Mouse (Mus musculus) limb, embryonic 15.5 days (tissue): ENCODE results near the gene Naa50. TPM values are rescaled to one million over a fixed set of nuclear protein-coding genes. Genes with fewer than 3 reads are reported as not detected.

Experiments
- ATAC-seq: fragments of 200-750 bp; cut with Nextera tagmentation; 2 replicates; pipeline ENCODE4 v1.8.0; 2017; ENCODE audit warnings: low read depth, moderate TSS enrichment; ENCODE audit not compliant: insufficient number of reproducible peaks, low FRiP score, low TSS enrichment
- H3K27ac ChIP-seq: fragments of 300-500 bp; sonication (generic); 2 replicates; pipeline ENCODE4 v1.5.1; 2015; ENCODE audit warnings: moderate library complexity, mild to moderate bottlenecking, inconsistent platforms
- H3K27me3 ChIP-seq: fragments of 300-500 bp; sonication (generic); 2 replicates; pipeline ENCODE4 v1.6.1; 2015; ENCODE audit warnings: inconsistent platforms
- H3K36me3 ChIP-seq: fragments of 300-500 bp; sonication (generic); 2 replicates; pipeline ENCODE4 v1.6.1; 2015; ENCODE audit warnings: inconsistent platforms
- H3K4me1 ChIP-seq: fragments of 300-500 bp; sonication (generic); 2 replicates; pipeline ENCODE4 v1.6.1; 2015; ENCODE audit warnings: inconsistent platforms
- H3K4me2 ChIP-seq: fragments of 300-500 bp; sonication (generic); 2 replicates; pipeline ENCODE4 v1.6.1; 2015; ENCODE audit warnings: mild to moderate bottlenecking, inconsistent platforms
- H3K4me3 ChIP-seq: fragments of 300-500 bp; sonication (generic); 2 replicates; pipeline ENCODE4 v1.5.1; 2015; ENCODE audit warnings: mild to moderate bottlenecking, inconsistent platforms
- H3K9ac ChIP-seq: fragments of 300-500 bp; sonication (generic); 2 replicates; pipeline ENCODE4 v1.6.1; 2015; ENCODE audit warnings: inconsistent platforms
- H3K9me3 ChIP-seq: fragments of 300-500 bp; sonication (generic); 2 replicates; pipeline ENCODE4 v1.6.1; 2016; ENCODE audit warnings: inconsistent platforms
- WGBS: fragments of 180-500 bp; shearing (Covaris S2); methylation state at CpG from one replicate; pipeline ENCODE4 v1.1.7; 2015; 5-methylcytosine and 5-hydroxymethylcytosine counted together
- polyA plus RNA-seq: library from polyadenylated mRNA; unstranded; fragments of >200 nt; fragmentation: Nextera tagmentation; extraction: Ambion mirVana; gene quantifications from 2 replicates; pipeline ENCODE4 v1.2.1, GENCODE M21; 2015

Gene Naa50
- polyA plus RNA-seq, 1 experiment from 2014 or later: 115 TPM

DNA sequence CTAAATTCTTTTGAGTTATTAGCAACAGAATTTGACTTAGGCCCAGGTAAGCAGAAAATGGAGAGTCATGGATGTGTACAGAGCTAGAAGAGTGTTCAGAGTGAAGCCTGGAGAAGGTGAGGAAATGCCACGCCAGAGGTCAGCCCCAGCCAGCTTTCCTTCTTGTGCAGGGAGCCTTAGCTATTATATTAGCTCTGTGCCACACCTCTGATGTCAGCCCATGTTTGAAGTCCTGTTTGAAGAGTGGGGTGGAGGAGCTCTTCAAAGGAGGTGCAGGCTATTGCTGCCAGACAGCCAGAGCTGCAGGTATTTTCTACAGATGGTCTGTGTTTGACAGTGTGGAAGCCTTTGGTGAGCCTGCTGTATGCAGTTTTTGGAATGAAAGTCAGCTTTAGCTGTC, 38.9 kb downstream of the Naa50 start:
- Histone ChIP-seq H3K9me3 (no peaks in the 10 kb centered on the region), H3K27me3 (no peaks in the 10 kb centered on the region), H3K27ac (no peak overlapping the region), H3K4me3 (no peak overlapping the region), H3K36me3 (peaks cover 8% of the 10 kb centered on the region; the same call in 1 of the 2 replicates), H3K4me2 (no peak overlapping the region), H3K9ac (no peak overlapping the region), H3K4me1 (peaks cover 14% of the 10 kb centered on the region)
- no peak for ATAC-seq
- WGBS: 46% methylated on average over 1 of the region's 1 CpGs

DNA sequence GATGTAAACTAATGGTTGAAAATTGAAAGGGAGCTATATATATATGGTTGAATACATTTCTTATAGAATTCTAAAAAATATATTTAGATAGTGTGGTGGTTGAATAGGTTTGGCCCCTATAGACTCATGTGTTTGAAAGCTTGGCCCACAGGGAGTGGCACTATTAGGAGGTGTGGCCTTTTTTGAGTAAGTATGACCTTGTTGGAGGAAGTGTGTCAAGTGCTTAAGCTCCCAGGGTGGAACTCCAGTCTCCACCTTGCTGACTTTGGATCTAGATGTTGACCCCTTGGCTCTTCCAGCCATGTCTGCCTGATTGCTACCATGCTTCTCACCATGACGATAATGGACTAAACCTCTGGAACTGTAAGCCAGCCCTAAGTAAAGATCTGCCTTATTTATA, 43.0 kb downstream of the Naa50 start:
- H3K9me3 ChIP-seq: no peaks in the 10 kb centered on the region
- H3K36me3 ChIP-seq: peaks cover 8% of the 10 kb centered on the region; the same call in 1 of the 2 replicates
- no peak for ATAC-seq
- H3K4me3 ChIP-seq: no peak overlapping the region
- peaks cover 8% of the 10 kb centered on the region; the same call in 1 of the 2 replicates for H3K4me1 ChIP-seq
- H3K27ac ChIP-seq: no peak overlapping the region
- H3K27me3 ChIP-seq: no peaks in the 10 kb centered on the region
- WGBS: 83% methylated on average over 1 of the region's 1 CpGs
- H3K4me2 ChIP-seq: no peak overlapping the region
- H3K9ac ChIP-seq: no peak overlapping the region

DNA sequence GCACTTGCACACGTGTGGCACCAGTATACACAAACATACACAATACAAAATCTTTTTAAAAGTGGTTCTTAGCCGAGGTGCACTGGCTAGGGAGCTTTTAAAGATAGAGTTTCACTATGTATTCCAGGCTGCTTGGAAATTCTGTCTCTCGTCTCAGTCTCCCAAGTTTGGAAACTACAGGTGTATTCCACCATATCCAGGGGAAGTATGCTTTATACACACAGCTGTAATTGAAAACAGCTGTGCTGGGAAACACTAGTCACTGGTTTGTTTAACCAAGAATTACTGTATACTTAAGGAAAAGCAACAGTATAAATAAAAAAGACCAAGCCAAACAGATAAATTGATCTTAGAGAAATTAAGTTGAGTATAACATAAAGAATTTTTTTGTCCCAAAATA, 45.1 kb downstream of the Naa50 start:
- H3K4me3 ChIP-seq: no peak overlapping the region
- H3K4me1 ChIP-seq: peaks cover 6% of the 10 kb centered on the region; the same call in 1 of the 2 replicates
- H3K27me3 ChIP-seq: no peaks in the 10 kb centered on the region
- H3K9me3 ChIP-seq: no peaks in the 10 kb centered on the region
- H3K36me3 ChIP-seq: peaks cover 9% of the 10 kb centered on the region
- H3K9ac ChIP-seq: no peak overlapping the region
- ATAC-seq: no peak
- H3K4me2 ChIP-seq: no peak overlapping the region
- H3K27ac ChIP-seq: no peak overlapping the region
- 35% methylated on average over 3 of the region's 3 CpGs for WGBS

DNA sequence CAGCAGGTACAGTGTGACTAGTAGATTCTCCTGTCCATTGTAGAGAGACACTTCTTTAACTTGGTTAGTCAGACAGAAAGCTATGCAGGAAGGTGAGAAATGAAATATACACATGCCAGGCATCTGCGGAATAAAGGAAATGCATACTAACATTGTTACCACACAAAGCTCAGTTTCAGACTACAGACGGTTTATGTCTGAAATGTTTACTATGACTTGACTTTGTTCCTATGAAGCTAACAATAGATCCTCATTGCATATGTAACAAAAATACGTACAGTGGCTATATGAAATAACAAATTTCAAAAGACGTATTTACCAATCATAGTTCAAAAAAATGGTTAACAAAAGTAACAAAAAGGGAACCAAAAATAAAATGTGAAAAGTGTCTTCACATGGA, 47.5 kb downstream of the Naa50 start:
- 93% methylated on average over 4 of the region's 4 CpGs for WGBS

DNA sequence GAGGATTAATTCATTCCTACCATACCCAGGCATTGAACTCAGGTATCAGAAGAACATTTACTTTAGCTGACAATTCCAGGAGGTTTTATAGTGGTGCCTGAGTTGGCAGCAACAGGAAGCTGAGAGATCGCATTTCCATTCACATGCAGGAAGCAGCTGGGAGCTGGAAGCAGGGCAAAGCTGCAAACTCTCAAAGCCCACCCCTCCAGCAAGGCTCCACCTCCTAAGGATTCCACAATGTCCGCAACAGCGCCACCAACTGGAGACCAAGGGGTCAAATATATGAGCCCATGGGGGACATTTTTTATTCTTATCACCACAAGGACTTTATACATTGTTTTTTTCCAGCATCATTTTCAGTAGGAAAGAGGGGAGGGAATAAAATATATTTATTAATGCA, 49.1 kb downstream of the Naa50 start:
- Histone ChIP-seq H3K27ac (no peak overlapping the region), H3K9ac (no peak overlapping the region), H3K4me1 (peaks cover 8% of the 10 kb centered on the region), H3K36me3 (peaks cover 3% of the 10 kb centered on the region), H3K4me3 (no peak overlapping the region), H3K4me2 (no peak overlapping the region), H3K9me3 (no peaks in the 10 kb centered on the region), H3K27me3 (no peaks in the 10 kb centered on the region)
- whole genome bisulfite sequencing: 89% methylated on average over 3 of the region's 3 CpGs
- no peak for ATAC-seq

More for the DNA sequence above, 47.5 kb downstream of the Naa50 start:
- Histone ChIP-seq H3K4me2 (no peak overlapping the region), H3K4me3 (no peak overlapping the region), H3K27ac (no peak overlapping the region), H3K9me3 (no peaks in the 10 kb centered on the region), H3K4me1 (peaks cover 8% of the 10 kb centered on the region), H3K9ac (no peak overlapping the region), H3K36me3 (peaks cover 3% of the 10 kb centered on the region), H3K27me3 (no peaks in the 10 kb centered on the region)
- ATAC-seq: no peak

DNA sequence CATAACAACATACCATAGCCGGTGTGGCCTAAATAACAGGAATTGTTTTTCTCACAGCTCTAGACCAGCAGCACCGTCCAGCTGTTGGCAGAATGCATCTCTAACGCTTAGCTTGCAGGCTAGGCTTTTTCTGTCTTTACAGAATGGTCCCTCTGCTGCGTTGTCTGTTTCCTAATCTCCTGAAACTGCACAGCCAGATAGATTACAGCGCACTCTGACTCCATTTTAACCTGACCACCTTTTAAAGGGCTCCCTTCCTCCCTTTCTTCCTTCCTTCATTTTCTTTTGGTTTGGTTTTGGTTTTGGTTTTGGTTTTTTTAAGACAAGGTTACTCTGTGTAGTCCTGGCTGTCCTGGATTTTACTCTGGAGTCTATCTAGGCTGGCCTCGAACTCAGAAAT, 50.4 kb downstream of the Naa50 start:
- no peak overlapping the region for H3K4me2 ChIP-seq
- H3K4me1 ChIP-seq: peaks cover 2% of the 10 kb centered on the region; the same call in 1 of the 2 replicates
- H3K27me3 ChIP-seq: no peaks in the 10 kb centered on the region
- H3K4me3 ChIP-seq: no peak overlapping the region
- 80% methylated on average over 6 of the region's 6 CpGs for WGBS
- peaks cover 3% of the 10 kb centered on the region for H3K36me3 ChIP-seq
- H3K9me3 ChIP-seq: no peaks in the 10 kb centered on the region
- ATAC-seq: no peak
- H3K27ac ChIP-seq: no peak overlapping the region
- no peak overlapping the region for H3K9ac ChIP-seq

DNA sequence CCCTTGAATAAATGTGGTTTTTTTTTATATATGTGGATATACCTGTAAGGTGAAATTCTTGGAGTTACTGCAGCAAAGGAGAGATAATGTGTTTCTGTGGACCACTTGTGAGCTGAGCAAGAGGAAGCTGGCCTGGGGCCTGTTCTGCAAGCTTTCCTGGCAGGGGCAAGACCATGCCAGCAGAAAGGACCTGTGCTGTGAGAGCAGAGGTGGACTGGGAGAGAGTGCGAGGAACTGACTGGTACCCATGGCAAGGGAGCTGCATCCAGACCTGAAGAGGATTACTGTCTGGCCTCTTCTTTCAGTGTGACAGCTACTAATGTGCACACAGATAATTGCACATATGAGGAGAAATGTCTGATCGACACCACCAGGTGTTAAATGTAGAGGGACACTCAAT, 51.3 kb downstream of the Naa50 start:
- Histone ChIP-seq H3K27ac (no peak overlapping the region), H3K9ac (no peak overlapping the region), H3K27me3 (no peaks in the 10 kb centered on the region), H3K4me2 (no peak overlapping the region), H3K4me1 (peaks cover 2% of the 10 kb centered on the region; the same call in 1 of the 2 replicates), H3K36me3 (peaks cover 3% of the 10 kb centered on the region), H3K9me3 (no peaks in the 10 kb centered on the region), H3K4me3 (no peak overlapping the region)
- no peak for ATAC-seq
- 90% methylated on average over 2 of the region's 2 CpGs for WGBS

DNA sequence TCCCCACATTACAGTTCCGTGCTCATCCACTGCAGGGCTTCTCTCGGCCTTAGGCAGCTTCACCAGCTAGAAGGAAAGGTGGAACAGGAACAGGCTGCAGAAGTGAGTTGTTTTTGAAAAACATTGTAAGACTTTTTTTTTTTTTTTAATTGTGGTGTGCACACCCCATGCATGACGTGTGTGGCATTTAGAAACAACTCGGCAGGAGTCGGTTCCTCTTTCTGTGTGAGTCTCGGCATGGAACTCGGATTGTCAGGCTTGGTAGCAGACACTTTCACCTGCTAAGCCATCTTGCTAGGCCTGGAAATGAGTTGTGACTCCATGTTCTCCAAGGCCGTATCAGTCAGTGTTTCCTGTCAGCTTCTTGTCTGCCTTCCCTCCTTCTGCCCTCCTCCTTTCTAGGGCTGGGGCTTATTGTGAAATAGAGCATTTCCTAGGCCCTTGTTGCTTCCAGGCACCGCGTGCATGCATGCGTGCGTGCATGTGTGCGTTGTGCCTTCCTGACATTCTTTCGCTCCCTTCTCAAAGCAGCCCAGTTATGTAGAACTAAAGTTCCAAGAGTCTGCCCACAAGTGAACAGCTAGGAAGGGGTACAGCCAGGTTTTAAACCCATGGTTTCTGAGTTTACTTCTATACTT, 59.6 kb downstream of the Naa50 start:
- WGBS: 86% methylated on average over 14 of the region's 14 CpGs
- Histone ChIP-seq H3K27me3 (no peaks in the 10 kb centered on the region), H3K27ac (no peak overlapping the region), H3K4me2 (no peak overlapping the region), H3K4me3 (no peak overlapping the region), H3K36me3 (peaks cover 23% of the 10 kb centered on the region), H3K4me1 (no peaks in the 10 kb centered on the region), H3K9me3 (no peaks in the 10 kb centered on the region), H3K9ac (no peak overlapping the region)
- no peak for ATAC-seq

DNA sequence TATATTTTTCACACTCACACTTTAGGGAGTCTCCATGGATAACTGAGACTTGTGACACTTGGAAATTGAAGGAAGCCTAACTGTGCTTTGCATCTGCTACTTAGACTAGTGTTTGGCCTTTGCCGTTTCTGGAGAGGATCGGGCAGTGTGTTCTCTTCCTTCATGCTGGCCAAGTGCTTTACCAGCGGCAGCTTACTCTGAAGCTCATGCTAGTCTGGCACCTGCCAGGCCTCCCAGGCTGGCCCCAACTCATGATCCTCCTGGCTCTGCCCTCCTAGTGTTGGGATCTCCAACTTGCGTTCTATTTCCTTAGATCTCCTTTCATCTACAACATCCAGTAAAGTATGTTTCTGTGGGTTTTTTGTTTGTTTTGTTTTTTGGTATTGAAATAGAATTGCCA, 60.5 kb downstream of the Naa50 start:
- H3K4me2 ChIP-seq: no peak overlapping the region
- no peaks in the 10 kb centered on the region for H3K4me1 ChIP-seq
- no peak for ATAC-seq
- peaks cover 23% of the 10 kb centered on the region for H3K36me3 ChIP-seq
- H3K4me3 ChIP-seq: no peak overlapping the region
- H3K27me3 ChIP-seq: no peaks in the 10 kb centered on the region
- no peaks in the 10 kb centered on the region for H3K9me3 ChIP-seq
- no peak overlapping the region for H3K27ac ChIP-seq
- no peak overlapping the region for H3K9ac ChIP-seq
- WGBS: 93% methylated on average over 4 of the region's 4 CpGs

DNA sequence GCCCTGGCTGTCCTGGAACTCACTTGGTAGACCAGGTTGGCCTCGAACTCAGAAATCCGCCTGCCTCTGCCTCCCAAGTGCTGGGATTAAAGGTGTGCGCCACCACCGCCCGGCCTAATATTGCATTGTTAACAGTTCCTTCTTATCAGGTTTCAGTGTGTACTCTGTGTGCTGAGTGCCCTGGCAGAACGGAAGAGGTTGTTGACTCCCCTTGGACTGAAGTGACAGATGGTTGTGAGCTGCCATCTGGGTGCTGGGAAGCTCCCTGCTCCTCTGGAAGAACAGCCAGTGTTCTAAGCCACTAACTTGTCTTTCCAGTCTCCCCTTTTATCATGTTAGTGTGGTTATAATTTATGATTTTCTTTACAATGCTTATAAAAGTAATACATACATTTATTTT, 64.7 kb downstream of the Naa50 start:
- Histone ChIP-seq H3K4me3 (no peak overlapping the region), H3K36me3 (peaks cover 42% of the 10 kb centered on the region), H3K27me3 (no peaks in the 10 kb centered on the region), H3K4me2 (no peak overlapping the region), H3K4me1 (no peaks in the 10 kb centered on the region), H3K9me3 (no peaks in the 10 kb centered on the region), H3K27ac (no peak overlapping the region), H3K9ac (no peak overlapping the region)
- ATAC-seq: no peak
- 91% methylated on average over 6 of the region's 6 CpGs for WGBS

DNA sequence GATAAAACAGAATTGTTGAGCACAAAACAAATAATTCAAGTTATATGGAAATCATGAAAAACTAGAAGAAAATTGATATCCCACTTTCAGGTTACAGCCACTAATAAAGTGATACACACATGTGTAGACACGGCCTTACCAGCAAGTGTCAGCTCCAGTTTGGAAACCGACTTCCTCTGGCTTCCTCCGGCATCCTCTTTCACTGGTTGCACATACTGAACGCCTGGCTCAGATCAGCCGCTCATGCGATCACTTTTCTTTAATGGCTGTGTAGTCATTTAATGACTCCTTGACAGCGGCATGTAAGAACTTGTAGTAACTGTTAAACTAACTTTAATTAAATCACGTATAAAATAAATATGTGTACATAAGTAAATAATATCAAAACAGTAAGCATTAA, 66.3 kb downstream of the Naa50 start:
- H3K9me3 ChIP-seq: no peaks in the 10 kb centered on the region
- H3K27me3 ChIP-seq: no peaks in the 10 kb centered on the region
- ATAC-seq: no peak
- no peak overlapping the region for H3K4me2 ChIP-seq
- 76% methylated on average over 8 of the region's 8 CpGs for WGBS
- H3K4me1 ChIP-seq: no peaks in the 10 kb centered on the region
- H3K9ac ChIP-seq: no peak overlapping the region
- no peak overlapping the region for H3K4me3 ChIP-seq
- peaks cover 47% of the 10 kb centered on the region for H3K36me3 ChIP-seq
- H3K27ac ChIP-seq: no peak overlapping the region

DNA sequence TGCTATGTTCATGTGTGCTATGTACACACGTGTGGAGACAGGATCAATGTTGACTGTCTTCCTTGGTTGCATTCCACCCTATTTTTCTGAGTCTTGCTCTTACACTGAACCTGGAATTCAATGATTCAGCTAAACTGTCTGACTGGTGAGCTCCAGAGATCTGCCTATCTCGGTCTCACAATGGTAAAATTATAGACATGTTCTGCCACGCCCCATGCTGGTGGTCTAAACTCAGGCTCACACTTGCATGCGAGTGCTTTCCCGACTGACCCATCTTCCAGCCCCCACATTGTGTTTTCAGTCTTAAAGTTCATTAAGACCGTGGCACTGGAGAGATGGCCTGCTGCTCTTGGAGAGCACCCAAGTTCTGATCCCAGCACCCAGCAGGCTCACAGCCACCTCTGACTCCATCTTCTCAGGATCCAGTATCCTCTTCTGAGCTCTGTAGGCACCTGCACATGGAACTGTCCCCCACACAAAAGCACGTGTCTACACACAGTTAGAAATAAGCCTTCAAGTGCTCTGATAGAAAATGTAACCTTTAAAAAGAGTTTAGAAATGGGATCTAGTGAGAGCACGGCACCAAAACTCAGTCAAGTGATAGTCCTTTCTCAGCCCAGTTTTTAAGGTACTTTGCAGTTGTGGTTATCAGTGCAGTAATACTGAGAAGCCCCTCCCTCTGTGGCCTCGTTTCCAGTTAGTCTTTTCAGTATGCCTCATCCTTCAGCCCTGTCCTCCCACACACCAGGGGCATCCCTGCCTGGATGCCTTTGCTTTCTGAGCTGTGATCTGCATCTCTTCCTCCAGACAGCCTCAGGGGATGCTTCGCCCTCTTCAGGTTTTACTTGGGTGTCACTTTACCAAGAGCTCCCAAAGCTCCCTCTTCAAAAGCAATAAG, 70.8 kb downstream of the Naa50 start:
- H3K27me3 ChIP-seq: no peaks in the 10 kb centered on the region
- H3K4me3 ChIP-seq: no peak overlapping the region
- WGBS: 77% methylated on average over 10 of the region's 10 CpGs
- no peak overlapping the region for H3K27ac ChIP-seq
- H3K9ac ChIP-seq: no peak overlapping the region
- H3K9me3 ChIP-seq: no peaks in the 10 kb centered on the region
- ATAC-seq: no peak
- no peak overlapping the region for H3K4me2 ChIP-seq
- no peaks in the 10 kb centered on the region for H3K4me1 ChIP-seq
- peaks cover 54% of the 10 kb centered on the region for H3K36me3 ChIP-seq
